Mouse (Mus musculus) liver, embryonic 14.5 days (tissue): ENCODE measurements around the gene Ube2cbp. TPM values are rescaled to one million over a fixed set of nuclear protein-coding genes. Genes with fewer than 3 reads are reported as not detected.

ENCODE experiments used
- ATAC-seq: fragments of 200-750 bp; cut with Nextera tagmentation; 2 replicates; pipeline ENCODE4 v1.8.0; 2017; ENCODE audit warnings: moderate number of reproducible peaks, mild to moderate bottlenecking, moderate library complexity; ENCODE audit not compliant: insufficient read depth
- DNase-seq, 3 experiments: peaks; one replicate each; pipeline ENCODE4 v3.0.0-alpha.2; 2012 to 2013; ENCODE audit warnings: low read depth in 3 of 3, low spot score in 3 of 3
- H3K27ac ChIP-seq: fragments of 300-500 bp; sonication (generic); 2 replicates; pipeline ENCODE4 v1.5.1; 2014; ENCODE audit warnings: moderate library complexity, mild to moderate bottlenecking, control low read depth, inconsistent platforms
- H3K27me3 ChIP-seq: fragments of 300-500 bp; sonication (generic); 2 replicates; pipeline ENCODE4 v1.6.1; 2014; ENCODE audit warnings: mild to moderate bottlenecking, low read length, moderate library complexity; ENCODE audit not compliant: control insufficient read depth, insufficient read depth
- H3K36me3 ChIP-seq: fragments of 300-500 bp; sonication (generic); replicated peaks from 2 replicates; pipeline ENCODE4 v1.6.1; 2014; ENCODE audit warnings: low read depth; ENCODE audit not compliant: control insufficient read depth, insufficient read depth
- H3K4me1 ChIP-seq, 2 experiments: fragments of 200-500 bp in 1 of 2; fragments of 300-500 bp in 1 of 2; sonication (generic) in 1 of 2; replicated peaks; 2 replicates each; pipeline ENCODE4 v1.6.1; 2012 to 2014; ENCODE audit warnings: antibody characterized with exemption in 1 of 2, inconsistent platforms in 1 of 2, low read length in 1 of 2; ENCODE audit not compliant: control insufficient read depth in 2 of 2, insufficient read depth in 2 of 2
- H3K4me2 ChIP-seq: fragments of 300-500 bp; sonication (generic); 2 replicates; pipeline ENCODE4 v1.6.1; 2014; ENCODE audit warnings: low read depth, mild to moderate bottlenecking, control low read depth, moderate library complexity
- H3K4me3 ChIP-seq, 2 experiments: fragments of 200-500 bp in 1 of 2; fragments of 300-500 bp in 1 of 2; sonication (generic) in 1 of 2; 2 replicates each; pipeline ENCODE4 v1.5.1; 2012 to 2014; ENCODE audit warnings: low read depth in 2 of 2, low read length in 2 of 2, mild to moderate bottlenecking in 2 of 2, control low read depth in 1 of 2, inconsistent platforms in 1 of 2, moderate library complexity in 1 of 2; ENCODE audit not compliant: insufficient read depth in 1 of 2
- H3K9ac ChIP-seq: fragments of 300-500 bp; sonication (generic); replicated peaks from 2 replicates; pipeline ENCODE4 v1.6.1; 2014; ENCODE audit warnings: mild to moderate bottlenecking, control low read depth, moderate library complexity
- H3K9me3 ChIP-seq: fragments of 300-500 bp; sonication (generic); 2 replicates; pipeline ENCODE4 v1.6.1; 2016; ENCODE audit warnings: low read length, mixed read lengths; ENCODE audit not compliant: control insufficient read depth
- CTCF ChIP-seq: IDR thresholded peaks from 2 replicates; pipeline ENCODE4 v1.5.1; 2016; ENCODE audit warnings: antibody characterized with exemption, low read depth, control low read depth
- EP300 ChIP-seq: IDR thresholded peaks from 2 replicates; pipeline ENCODE4 v1.6.1; 2016; ENCODE audit warnings: antibody characterized with exemption, low read depth
- WGBS: fragments of 180-500 bp; shearing (Covaris S2); extraction: QIAGEN DNeasy Blood & Tissue Kit; methylation state at CpG from one replicate; pipeline ENCODE4 v1.1.7; 2014; ENCODE audit not compliant: insufficient replicate concordance; 5-methylcytosine and 5-hydroxymethylcytosine counted together
- polyA plus RNA-seq, 2 experiments: library from polyadenylated mRNA; depleted of rRNA in 1 of 2; stranded (reverse) in 1 of 2; unstranded in 1 of 2; fragments of >200 nt; fragmentation: Nextera tagmentation in 1 of 2; extraction: Ambion mirVana in 1 of 2; gene quantifications; 2 replicates each; pipeline versions ENCODE4 v1.2.1 to v1.2.3; 2012 to 2014

Ube2cbp gene
- polyA plus RNA-seq, 2 experiments = 1.5 to 2.3 TPM

DNA sequence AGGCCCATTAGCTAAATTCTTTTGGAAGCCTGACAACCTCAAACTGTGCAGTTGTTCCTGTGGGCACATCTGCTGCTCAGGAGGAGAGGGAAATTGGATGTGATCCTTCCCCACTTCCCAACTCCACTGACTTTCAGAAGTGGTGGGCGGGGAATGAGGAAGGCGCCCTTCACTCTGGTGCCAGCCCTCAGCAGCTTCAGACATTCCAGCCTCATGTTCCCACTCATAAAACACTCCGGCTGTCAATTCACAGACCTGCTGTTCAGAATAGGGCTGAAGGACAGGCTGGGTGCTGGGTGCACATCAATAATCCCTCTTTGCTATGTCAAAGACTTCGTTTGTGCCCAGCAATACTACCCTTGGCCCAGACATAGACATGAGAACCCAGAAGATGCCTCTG is 136.5 kb downstream of the Ube2cbp start:
- H3K9me3 ChIP-seq = no peaks in the 10 kb centered on the region
- TF ChIP-seq CTCF (no peak), EP300 (no peak)
- H3K4me2 ChIP-seq = no peak overlapping the region
- no peaks in the 10 kb centered on the region for H3K27me3 ChIP-seq
- ATAC-seq (no peak), DNase-seq (no peak)
- no peaks in the 10 kb centered on the region for H3K36me3 ChIP-seq
- WGBS = 72% methylated on average over 4 of the region's 4 CpGs
- no peak overlapping the region for H3K4me3 ChIP-seq
- no peak overlapping the region for H3K9ac ChIP-seq
- no peaks in the 10 kb centered on the region for H3K4me1 ChIP-seq
- H3K27ac ChIP-seq = no peak overlapping the region

DNA sequence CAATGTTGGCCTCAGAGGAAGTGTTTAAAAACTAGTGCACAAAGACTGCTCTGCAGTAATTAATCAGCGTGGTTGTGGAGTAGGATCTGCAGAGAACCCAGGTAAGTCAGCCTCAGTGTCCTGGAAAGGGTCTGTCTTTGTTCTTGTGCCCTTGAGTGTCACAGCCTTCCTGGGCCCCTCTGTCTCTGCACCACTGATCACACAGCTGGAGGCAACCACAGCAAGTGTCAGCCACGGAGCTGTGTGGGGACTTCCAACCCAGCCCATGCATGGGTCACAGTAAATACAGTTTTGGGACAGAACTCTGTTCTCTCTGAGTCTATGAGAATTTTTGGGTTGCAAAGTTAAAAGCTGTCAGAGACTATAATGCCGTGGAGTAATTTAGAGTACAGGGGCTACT is 137.4 kb downstream of the Ube2cbp start:
- 55% methylated on average over 3 of the region's 3 CpGs for WGBS

DNA sequence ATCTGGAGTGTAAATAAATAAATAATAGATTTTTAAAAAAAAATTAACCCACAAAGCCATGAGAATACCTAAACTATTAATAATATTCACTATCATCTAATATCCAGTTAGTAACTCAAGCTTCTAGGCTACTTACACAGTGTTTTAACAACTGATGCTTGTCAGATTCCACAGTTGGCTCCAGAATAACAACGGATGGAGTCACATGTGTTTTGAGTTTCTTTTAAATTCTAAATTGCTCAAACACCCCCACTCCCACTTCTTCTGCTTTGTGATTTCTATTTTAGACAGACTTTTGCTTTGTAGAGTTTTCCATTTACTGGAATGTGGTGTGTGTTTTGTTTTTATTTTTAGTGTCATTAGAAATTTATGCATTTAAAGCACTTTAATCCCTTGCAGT is 140.0 kb downstream of the Ube2cbp start:
- H3K4me1 ChIP-seq = no peaks in the 10 kb centered on the region
- no peak overlapping the region for H3K4me2 ChIP-seq
- TF ChIP-seq CTCF = no peak
- H3K9ac ChIP-seq = no peak overlapping the region
- no peaks in the 10 kb centered on the region for H3K36me3 ChIP-seq
- no peak overlapping the region for H3K4me3 ChIP-seq
- no peaks in the 10 kb centered on the region for H3K27me3 ChIP-seq
- DNase-seq (no peak), ATAC-seq (no peak)
- H3K9me3 ChIP-seq = no peaks in the 10 kb centered on the region
- WGBS = 66% methylated on average over 1 of the region's 1 CpGs
- H3K27ac ChIP-seq = no peak overlapping the region

More for the DNA sequence above, 137.4 kb downstream of the Ube2cbp start:
- DNase-seq (no peak), ATAC-seq (no peak)
- Histone ChIP-seq H3K4me2 (no peak overlapping the region), H3K27ac (no peak overlapping the region), H3K9ac (no peak overlapping the region), H3K4me1 (no peaks in the 10 kb centered on the region), H3K27me3 (no peaks in the 10 kb centered on the region), H3K4me3 (no peak overlapping the region), H3K9me3 (no peaks in the 10 kb centered on the region), H3K36me3 (no peaks in the 10 kb centered on the region)
- TF ChIP-seq EP300 (no peak), CTCF (no peak)

DNA sequence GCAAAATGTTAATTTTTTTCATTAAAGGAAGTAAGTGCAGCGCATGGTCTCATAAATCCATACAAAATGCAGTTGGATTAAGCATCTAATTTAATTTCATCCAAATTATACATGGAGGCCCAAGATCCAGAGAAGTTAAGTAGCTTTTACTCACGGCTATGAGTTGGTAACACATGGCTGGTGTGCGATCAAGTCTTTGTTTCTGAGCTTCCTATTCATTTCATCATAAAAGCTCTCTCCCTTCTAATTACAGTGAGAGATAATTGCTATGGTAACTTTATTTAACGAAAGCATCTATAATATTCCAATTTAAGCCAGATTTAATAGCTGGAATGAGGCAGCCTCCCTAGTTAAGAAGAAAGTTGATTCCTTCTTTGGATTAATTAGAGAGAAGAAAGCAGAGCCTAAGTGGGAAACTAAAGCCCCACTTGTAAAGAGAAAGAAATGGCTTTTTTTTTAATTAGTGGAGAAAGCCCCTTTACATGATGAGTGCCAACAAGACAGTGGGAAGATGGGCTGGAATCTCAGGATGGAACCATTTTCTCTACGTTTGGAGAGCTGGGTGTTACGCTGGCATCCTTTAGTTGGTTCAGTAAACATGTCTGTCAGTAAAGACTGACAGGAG is 145.1 kb downstream of the Ube2cbp start:
- Histone ChIP-seq H3K27me3 (no peaks in the 10 kb centered on the region), H3K36me3 (no peaks in the 10 kb centered on the region), H3K9me3 (no peaks in the 10 kb centered on the region), H3K4me1 (no peaks in the 10 kb centered on the region), H3K4me3 (no peak overlapping the region), H3K27ac (no peak overlapping the region), H3K4me2 (no peak overlapping the region), H3K9ac (no peak overlapping the region)
- 65% methylated on average over 6 of the region's 6 CpGs for WGBS
- DNase-seq = no peak
- TF ChIP-seq EP300 (no peak), CTCF (no peak)
- no peak for ATAC-seq

DNA sequence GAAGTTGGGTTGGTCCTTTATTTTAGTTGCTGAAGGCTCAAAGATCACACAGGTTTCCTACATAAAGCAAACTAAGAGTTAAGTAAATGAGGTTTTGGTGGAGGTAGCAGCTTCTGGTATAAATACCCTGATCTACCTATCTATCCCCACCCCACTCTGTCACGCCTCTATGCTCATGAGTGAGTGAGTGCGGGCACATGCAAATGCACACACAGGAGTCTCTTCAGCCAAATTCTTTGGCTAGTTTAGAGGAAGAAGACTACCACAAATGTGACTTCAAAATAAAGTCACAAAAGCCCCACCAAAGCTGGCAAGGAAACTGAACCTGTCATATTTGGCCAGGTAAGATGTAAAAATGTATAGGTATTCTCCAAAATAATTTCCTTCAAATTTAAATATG is 149.1 kb downstream of the Ube2cbp start:
- Histone ChIP-seq H3K27ac (no peak overlapping the region), H3K4me1 (no peaks in the 10 kb centered on the region), H3K36me3 (no peaks in the 10 kb centered on the region), H3K27me3 (no peaks in the 10 kb centered on the region), H3K9me3 (no peaks in the 10 kb centered on the region), H3K4me3 (no peak overlapping the region), H3K4me2 (no peak overlapping the region), H3K9ac (no peak overlapping the region)
- TF ChIP-seq CTCF (no peak), EP300 (no peak)
- WGBS = 68% methylated on average over 2 of the region's 2 CpGs
- DNase-seq = no peak
- no peak for ATAC-seq
